Mouse (Mus musculus): Measurements from ENCODE around the gene Dhx15. TPM values are rescaled to one million over a fixed set of nuclear protein-coding genes. Genes with fewer than 3 reads are reported as not detected.

Dhx15 gene
- polyA plus RNA-seq, 1 experiment: 206 TPM

GRCm38 (mm10) chr5:52130496-52130895, 59.8 kb downstream of the Dhx15 start:
- Histone ChIP-seq H3K4me1 (ENCODE audit: control insufficient read depth, insufficient read depth, low read length) (no peaks in the 10 kb centered on the region), H3K4me3 (ENCODE audit: insufficient read depth, low read length) (no peak overlapping the region), H3K27ac (ENCODE audit: insufficient read depth, low read length) (no peak overlapping the region)
- TF ChIP-seq POLR2A (IDR thresholded peaks at IDR 0.05; ENCODE audit: low read depth, low read length) (no peak), CTCF (IDR thresholded peaks at IDR 0.05; ENCODE audit: borderline replicate concordance, insufficient read depth, low read length) (no peak)

DNA sequence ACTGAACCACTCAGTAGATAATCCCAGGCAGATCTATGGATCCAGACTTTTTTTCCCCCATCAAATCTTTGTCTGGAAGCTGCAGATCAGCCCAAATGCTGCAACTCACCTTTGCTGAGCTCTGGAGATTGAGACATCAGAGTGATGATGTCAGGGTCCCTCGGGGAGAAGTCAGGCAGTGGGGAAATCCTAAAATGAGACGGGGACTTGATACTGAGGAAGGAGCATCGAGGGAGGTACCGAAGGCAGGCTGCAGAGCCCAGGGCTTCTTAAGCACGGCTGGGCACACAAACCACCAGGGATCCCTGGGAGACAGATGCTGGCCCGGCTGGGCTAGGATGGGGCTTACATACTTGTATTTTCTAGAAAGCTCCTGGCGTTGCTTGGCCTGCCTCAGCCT, 64.1 kb downstream of the Dhx15 start:
- no peak overlapping the region for H3K27ac ChIP-seq (ENCODE audit: insufficient read depth, low read length)

GRCm38 (mm10) chr5:52125854-52126253, 64.5 kb downstream of the Dhx15 start:
- no peak for TF ChIP-seq POLR2A (IDR thresholded peaks at IDR 0.05; ENCODE audit: low read depth, low read length)
- TF ChIP-seq CTCF (IDR thresholded peaks at IDR 0.05; ENCODE audit: borderline replicate concordance, insufficient read depth, low read length): no peak
- Histone ChIP-seq H3K27ac (ENCODE audit: insufficient read depth, low read length) (no peak overlapping the region), H3K4me3 (ENCODE audit: insufficient read depth, low read length) (no peak overlapping the region), H3K4me1 (ENCODE audit: control insufficient read depth, insufficient read depth, low read length) (no peaks in the 10 kb centered on the region)

More for the DNA sequence above, 64.1 kb downstream of the Dhx15 start:
- H3K4me1 ChIP-seq (ENCODE audit: control insufficient read depth, insufficient read depth, low read length): no peaks in the 10 kb centered on the region
- TF ChIP-seq CTCF (IDR thresholded peaks at IDR 0.05; ENCODE audit: borderline replicate concordance, insufficient read depth, low read length): no peak
- TF ChIP-seq POLR2A (IDR thresholded peaks at IDR 0.05; ENCODE audit: low read depth, low read length): no peak
- no peak overlapping the region for H3K4me3 ChIP-seq (ENCODE audit: insufficient read depth, low read length)

DNA sequence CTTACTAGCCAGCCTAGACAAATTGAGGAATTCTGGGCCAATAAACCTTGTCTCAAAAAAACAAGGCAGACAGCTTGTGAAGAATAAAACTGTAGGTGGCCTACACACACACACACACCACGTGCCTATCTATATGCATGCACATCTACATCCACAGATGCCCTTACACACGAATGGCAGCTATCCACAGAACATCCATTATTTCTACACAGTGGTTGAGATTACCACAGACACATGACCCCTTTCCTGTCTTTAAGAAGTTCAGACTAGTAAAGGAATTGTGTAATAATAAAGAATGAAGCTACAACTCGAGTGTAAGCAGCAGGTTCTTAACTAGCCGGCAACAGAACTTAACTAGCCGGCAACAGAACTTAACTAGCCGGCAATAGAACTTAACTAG, 68.2 kb downstream of the Dhx15 start:
- no peaks in the 10 kb centered on the region for H3K4me1 ChIP-seq (ENCODE audit: control insufficient read depth, insufficient read depth, low read length)
- TF ChIP-seq POLR2A (IDR thresholded peaks at IDR 0.05; ENCODE audit: low read depth, low read length) (no peak), CTCF (IDR thresholded peaks at IDR 0.05; ENCODE audit: borderline replicate concordance, insufficient read depth, low read length) (no peak)
- no peak overlapping the region for H3K27ac ChIP-seq (ENCODE audit: insufficient read depth, low read length)
- H3K4me3 ChIP-seq (ENCODE audit: insufficient read depth, low read length): no peak overlapping the region

- Histone ChIP-seq H3K4me3 (ENCODE audit: insufficient read depth, low read length) (no peak overlapping the region), H3K27ac (ENCODE audit: insufficient read depth, low read length) (no peak overlapping the region), H3K4me1 (ENCODE audit: control insufficient read depth, insufficient read depth, low read length) (no peaks in the 10 kb centered on the region)
- TF ChIP-seq POLR2A (IDR thresholded peaks at IDR 0.05; ENCODE audit: low read depth, low read length) (no peak), CTCF (IDR thresholded peaks at IDR 0.05; ENCODE audit: borderline replicate concordance, insufficient read depth, low read length) (no peak)
Measured at GRCm38 (mm10) chr5:52119822-52120221, 70.5 kb downstream of the Dhx15 start.

- Histone ChIP-seq H3K4me1 (ENCODE audit: control insufficient read depth, insufficient read depth, low read length) (no peaks in the 10 kb centered on the region), H3K27ac (ENCODE audit: insufficient read depth, low read length) (no peak overlapping the region), H3K4me3 (ENCODE audit: insufficient read depth, low read length) (no peak overlapping the region)
- no peak for TF ChIP-seq CTCF (IDR thresholded peaks at IDR 0.05; ENCODE audit: borderline replicate concordance, insufficient read depth, low read length)
- TF ChIP-seq POLR2A (IDR thresholded peaks at IDR 0.05; ENCODE audit: low read depth, low read length): no peak
Measured at GRCm38 (mm10) chr5:52119192-52119591, 71.1 kb downstream of the Dhx15 start.

- Histone ChIP-seq H3K27ac (ENCODE audit: insufficient read depth, low read length) (no peak overlapping the region), H3K4me1 (ENCODE audit: control insufficient read depth, insufficient read depth, low read length) (no peaks in the 10 kb centered on the region), H3K4me3 (ENCODE audit: insufficient read depth, low read length) (no peak overlapping the region)
- no peak for TF ChIP-seq POLR2A (IDR thresholded peaks at IDR 0.05; ENCODE audit: low read depth, low read length)
- TF ChIP-seq CTCF (IDR thresholded peaks at IDR 0.05; ENCODE audit: borderline replicate concordance, insufficient read depth, low read length): no peak
Measured at GRCm38 (mm10) chr5:52117829-52118228, 72.5 kb downstream of the Dhx15 start.

GRCm38 (mm10) chr5:52116404-52116803, 73.9 kb downstream of the Dhx15 start:
- H3K4me3 ChIP-seq (ENCODE audit: insufficient read depth, low read length): peak overlapping the region; percentile 31; the same call in 1 of the 2 replicates
- no peak for TF ChIP-seq CTCF (IDR thresholded peaks at IDR 0.05; ENCODE audit: borderline replicate concordance, insufficient read depth, low read length)
- no peak for TF ChIP-seq POLR2A (IDR thresholded peaks at IDR 0.05; ENCODE audit: low read depth, low read length)
- H3K4me1 ChIP-seq (ENCODE audit: control insufficient read depth, insufficient read depth, low read length): no peaks in the 10 kb centered on the region
- no peak overlapping the region for H3K27ac ChIP-seq (ENCODE audit: insufficient read depth, low read length)

GRCm38 (mm10) chr5:52115821-52116317, 74.4 kb downstream of the Dhx15 start:
- H3K4me3 ChIP-seq (ENCODE audit: insufficient read depth, low read length): peak overlapping the region; percentile 31
- TF ChIP-seq POLR2A (IDR thresholded peaks at IDR 0.05; ENCODE audit: low read depth, low read length) (no peak), CTCF (IDR thresholded peaks at IDR 0.05; ENCODE audit: borderline replicate concordance, insufficient read depth, low read length) (0 out of 2 replicates have a peak, but pooled peaks have one; percentile 37)
- H3K4me1 ChIP-seq (ENCODE audit: control insufficient read depth, insufficient read depth, low read length): no peaks in the 10 kb centered on the region
- no peak overlapping the region for H3K27ac ChIP-seq (ENCODE audit: insufficient read depth, low read length)

- Histone ChIP-seq H3K4me1 (ENCODE audit: control insufficient read depth, insufficient read depth, low read length) (no peaks in the 10 kb centered on the region), H3K27ac (ENCODE audit: insufficient read depth, low read length) (no peak overlapping the region), H3K4me3 (ENCODE audit: insufficient read depth, low read length) (peak overlapping the region; percentile 36)
- TF ChIP-seq CTCF (IDR thresholded peaks at IDR 0.05; ENCODE audit: borderline replicate concordance, insufficient read depth, low read length): no peak
- TF ChIP-seq POLR2A (IDR thresholded peaks at IDR 0.05; ENCODE audit: low read depth, low read length): no peak
Measured at GRCm38 (mm10) chr5:52114751-52115451, 75.4 kb downstream of the Dhx15 start.
